Mouse (Mus musculus): ENCODE data around the gene Gm20662.
A peak's percentile ranks its signal among the peaks of the same experiment; 100 is the strongest.
"Not testable (repeated sequence)": the region's sequence is repeated elsewhere in the genome, so short reads cannot be mapped to it uniquely, and the experiment has no call there.

Gm20662 gene

DNA sequence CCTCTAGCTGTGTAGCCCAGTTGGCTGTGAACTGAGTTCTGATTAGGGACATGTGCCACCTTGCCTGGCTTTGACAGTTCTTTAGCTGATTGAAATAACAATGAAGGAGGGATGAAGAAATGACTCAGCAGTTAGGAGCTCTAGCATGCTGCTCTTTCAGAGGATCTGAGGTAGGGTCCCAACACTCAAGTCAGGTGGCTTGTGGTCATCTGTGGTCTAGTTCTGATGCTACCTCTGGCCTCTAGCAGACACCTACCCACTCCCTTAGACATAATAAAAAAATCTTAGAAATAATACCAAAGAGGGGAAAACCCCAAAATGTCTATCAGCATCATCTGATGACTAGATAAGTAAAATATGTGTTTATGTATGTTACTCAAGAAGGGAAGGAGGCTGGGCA, 14.2 kb downstream of the Gm20662 start:
- DNase-seq (ENCODE audit: low spot score in 2 of 2) = peak; percentile 24 to 49

GRCm38 (mm10) chr9:108013577-108013976, 17.4 kb downstream of the Gm20662 start:
- not testable (repeated sequence) for DNase-seq (ENCODE audit: low spot score in 2 of 2)

GRCm38 (mm10) chr9:108017127-108017526, 21.0 kb downstream of the Gm20662 start:
- DNase-seq (ENCODE audit: low spot score in 2 of 2) = no peak

DNA sequence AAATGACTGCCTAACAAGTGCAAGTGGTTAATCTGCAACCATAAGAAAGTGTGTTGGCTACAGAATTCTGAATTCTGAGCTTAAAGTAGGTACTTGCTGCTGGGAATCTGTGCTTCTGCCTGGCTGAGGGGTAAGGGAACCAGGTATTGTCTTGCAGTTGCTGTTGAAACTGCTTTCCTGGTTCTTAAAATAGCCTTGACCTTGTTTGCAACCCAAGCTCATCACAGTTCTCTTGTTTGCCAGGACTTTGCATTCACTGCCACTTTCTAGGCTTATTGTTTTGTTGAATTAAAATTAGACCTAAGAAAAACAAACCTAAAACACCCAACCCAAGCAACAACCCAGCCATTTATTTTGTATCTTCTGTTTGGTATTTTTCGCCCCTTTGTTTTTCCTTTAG, 24.6 kb downstream of the Gm20662 start:
- no peak for DNase-seq (ENCODE audit: low spot score in 2 of 2)

DNA sequence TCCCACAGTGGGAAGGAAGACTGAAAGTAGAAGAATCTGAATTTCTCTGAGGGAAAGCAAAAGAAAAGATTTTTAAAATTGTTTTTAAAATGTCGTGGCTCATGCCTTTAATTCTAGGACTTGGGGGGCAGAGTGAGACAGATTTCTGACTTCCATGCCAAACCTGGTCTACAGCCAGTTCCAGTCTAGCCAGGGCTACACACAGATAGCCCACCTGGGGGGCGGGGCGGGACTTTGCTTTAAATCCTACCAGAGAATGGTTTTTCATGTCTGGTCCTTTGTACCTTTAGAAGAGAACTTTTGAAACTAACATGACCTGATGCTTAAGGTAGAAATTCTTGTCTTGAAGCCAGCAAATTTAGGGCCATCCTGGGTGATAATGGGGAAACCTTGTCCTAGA, 27.1 kb downstream of the Gm20662 start:
- no peak for DNase-seq (ENCODE audit: low spot score in 2 of 2)

GRCm38 (mm10) chr9:108026584-108026983, 30.4 kb downstream of the Gm20662 start:
- DNase-seq (ENCODE audit: low spot score in 2 of 2) = no peak

DNA sequence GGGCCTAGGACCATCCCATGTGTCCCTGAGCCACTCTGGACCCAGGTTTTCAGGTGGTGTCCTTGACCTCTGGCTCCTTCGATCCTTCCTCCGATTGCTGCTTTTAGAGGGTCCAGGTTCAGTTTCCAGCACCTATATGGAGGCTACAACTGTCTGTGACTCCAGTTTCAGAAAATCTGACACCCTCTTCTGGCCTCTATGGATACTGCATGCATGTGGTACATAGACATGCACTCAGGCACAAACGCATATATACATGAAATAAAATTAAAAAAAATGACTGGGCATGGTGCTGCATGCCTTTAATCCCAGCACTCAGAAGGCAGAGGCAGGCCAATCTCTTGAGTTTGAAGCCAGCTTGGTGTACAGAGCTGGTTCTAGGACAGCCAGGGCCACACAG, 31.7 kb downstream of the Gm20662 start:
- DNase-seq (ENCODE audit: low spot score in 2 of 2) = no peak

- no peak for DNase-seq (ENCODE audit: low spot score in 2 of 2)
Measured at GRCm38 (mm10) chr9:108032126-108032525, 36.0 kb downstream of the Gm20662 start.

GRCm38 (mm10) chr9:108035331-108036156, 39.4 kb downstream of the Gm20662 start:
- DNase-seq (ENCODE audit: low spot score in 2 of 2) = peak; percentile 51 to 59

- no peak for DNase-seq (ENCODE audit: low spot score in 2 of 2)
Measured at GRCm38 (mm10) chr9:108044751-108045492, 48.8 kb downstream of the Gm20662 start.

DNA sequence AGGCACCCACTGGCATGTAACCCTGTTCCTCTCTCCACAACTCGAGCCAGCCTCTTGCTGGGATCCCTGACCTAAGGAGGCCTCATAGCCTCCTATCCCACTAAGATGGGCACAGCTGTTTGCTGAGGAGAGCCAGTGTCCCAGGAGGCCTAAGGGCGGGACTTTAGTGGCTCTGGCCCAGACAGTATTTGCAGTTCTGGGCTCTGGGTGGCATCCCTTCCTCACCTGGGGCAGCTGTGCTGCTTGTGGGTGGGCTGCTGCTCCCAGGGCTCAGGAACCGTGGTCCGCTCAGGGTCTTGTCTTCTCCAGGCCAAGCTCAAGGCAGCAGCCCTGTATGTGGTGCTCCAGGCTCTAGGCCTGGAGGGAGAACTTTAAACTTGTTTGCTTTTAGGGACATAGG, 50.4 kb downstream of the Gm20662 start:
- no peak for DNase-seq (ENCODE audit: low spot score in 2 of 2)

DNA sequence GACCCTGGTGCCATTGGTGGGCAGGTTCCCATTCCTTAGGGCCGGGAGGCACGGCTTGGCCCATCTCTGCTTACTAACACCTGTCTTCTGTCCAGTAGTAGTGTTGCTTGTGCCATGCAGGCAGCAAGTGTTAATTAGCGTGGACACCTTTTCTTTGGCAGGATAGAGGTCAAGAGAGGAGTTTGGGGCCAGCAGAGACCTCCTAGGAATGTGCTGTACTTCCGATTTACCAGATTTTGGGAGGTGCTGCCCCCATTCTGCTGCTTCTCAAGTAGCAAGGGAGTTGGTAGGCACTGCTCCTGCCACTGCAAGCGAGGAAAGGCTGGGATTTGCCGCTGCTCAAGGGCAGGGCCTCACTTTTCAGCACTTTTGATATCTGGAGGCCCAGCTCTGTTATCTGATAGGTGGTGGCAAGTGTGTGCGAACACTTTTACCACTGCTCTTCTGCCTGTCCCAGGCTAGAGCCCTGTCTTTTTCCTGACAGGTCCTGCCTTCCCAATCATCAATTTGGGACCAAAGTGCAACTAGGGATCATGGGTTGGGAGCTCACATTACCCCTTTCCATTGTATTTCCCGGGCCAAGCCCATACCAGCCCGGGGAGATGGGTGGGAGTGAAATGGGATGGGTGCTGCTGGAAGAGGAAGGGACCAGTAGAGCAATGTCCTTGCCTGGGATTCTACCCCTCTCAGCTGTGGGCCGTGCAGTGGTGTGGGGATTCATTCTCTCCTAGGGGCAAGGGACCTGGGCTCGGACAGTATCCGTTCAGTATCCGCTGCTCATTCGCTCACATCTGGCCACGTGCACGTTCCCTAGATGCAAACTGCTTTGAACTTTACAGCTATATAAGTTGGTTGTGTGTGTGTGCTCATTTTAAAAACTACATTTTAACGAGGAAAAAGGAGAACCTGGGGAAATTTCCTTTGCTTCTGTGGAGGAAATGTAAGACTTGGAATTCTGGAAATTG, 51.7 kb downstream of the Gm20662 start:
- DNase-seq (ENCODE audit: low spot score in 2 of 2) = no peak

GRCm38 (mm10) chr9:108048566-108048955, 52.4 kb downstream of the Gm20662 start:
- DNase-seq (ENCODE audit: low spot score in 2 of 2) = peak in 1 of 2 experiments; percentile 22

DNA sequence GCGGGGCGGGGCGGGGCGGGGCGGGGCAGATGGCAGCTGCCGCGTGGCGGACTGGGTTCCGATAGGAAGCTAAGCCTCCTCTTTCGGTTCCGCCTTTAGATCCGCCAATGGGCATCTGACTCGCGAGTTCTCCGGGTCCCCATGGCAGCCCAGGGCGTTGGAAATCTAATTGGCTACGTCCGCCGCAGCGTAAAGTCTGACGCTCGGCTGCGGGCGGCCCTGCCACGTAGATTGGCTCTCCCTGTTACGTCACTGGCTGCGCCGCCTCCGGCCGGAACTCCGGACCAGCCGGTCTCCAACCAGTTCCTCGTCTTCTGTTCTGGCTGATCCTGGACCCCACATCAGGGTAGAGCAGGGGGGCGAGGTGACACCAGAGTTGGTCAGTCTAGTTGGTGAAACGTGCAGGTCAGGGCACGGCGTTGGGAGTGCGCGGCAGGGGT, 52.9 kb downstream of the Gm20662 start, which contains the start of gene Gmppb:
Gene Gmppb (plus strand): TSS at position 227 of the 440 bp plus-strand sequence.
- peak; percentile 95 to 97 for DNase-seq (ENCODE audit: low spot score in 2 of 2)

DNA sequence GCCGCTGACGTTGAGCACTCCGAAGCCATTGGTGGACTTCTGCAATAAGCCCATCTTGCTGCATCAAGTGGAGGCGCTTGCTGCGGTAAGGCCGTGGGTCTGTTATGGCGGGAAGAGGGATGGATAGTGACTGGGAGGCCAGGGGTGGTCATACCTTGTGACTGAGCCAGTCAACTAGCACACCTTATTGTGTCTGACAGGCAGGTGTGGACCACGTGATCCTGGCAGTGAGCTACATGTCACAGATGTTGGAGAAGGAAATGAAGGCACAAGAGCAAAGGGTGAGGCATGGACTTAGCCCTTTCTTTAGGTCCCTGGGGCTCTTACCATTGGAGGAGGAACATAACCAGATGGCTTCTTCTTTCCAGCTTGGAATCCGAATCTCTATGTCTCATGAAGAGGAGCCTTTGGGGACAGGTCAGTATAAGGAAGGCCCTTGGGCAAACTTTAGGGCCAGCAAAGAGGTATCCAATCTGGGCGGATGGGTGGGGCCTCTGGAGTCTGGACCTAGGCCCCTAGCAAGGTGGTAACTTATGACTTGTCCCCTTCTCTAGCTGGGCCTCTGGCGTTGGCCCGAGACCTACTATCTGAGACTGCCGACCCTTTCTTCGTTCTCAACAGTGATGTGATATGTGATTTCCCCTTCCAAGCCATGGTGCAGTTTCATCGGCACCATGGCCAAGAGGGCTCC, 53.6 kb downstream of the Gm20662 start:
- no peak for DNase-seq (ENCODE audit: low spot score in 2 of 2)

- no peak for DNase-seq (ENCODE audit: low spot score in 2 of 2)
Measured at GRCm38 (mm10) chr9:108051184-108051930, 55.2 kb downstream of the Gm20662 start.

- DNase-seq (ENCODE audit: low spot score in 2 of 2) = no peak
Measured at GRCm38 (mm10) chr9:108051931-108052220, 55.7 kb downstream of the Gm20662 start.

DNA sequence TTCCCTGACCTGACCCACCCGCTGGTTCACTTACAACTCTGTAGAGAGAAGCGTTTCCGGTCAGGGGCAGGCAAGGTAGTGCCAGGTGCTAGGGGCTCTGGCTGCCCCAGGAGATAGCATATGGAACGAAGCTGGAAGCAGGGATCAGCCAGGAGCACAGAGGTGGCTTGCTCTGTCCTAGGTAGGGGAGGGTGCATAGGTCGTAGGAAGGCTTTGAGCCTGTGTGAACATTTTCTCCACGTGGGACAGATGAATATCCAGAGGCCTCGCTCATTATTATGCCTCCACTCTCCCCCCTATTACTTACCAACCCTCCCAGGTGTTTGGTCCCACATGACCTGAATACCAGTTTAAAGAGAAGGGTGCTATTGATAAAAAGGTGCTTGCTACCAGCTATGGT, 56.3 kb downstream of the Gm20662 start:
- DNase-seq (ENCODE audit: low spot score in 2 of 2) = no peak

DNA sequence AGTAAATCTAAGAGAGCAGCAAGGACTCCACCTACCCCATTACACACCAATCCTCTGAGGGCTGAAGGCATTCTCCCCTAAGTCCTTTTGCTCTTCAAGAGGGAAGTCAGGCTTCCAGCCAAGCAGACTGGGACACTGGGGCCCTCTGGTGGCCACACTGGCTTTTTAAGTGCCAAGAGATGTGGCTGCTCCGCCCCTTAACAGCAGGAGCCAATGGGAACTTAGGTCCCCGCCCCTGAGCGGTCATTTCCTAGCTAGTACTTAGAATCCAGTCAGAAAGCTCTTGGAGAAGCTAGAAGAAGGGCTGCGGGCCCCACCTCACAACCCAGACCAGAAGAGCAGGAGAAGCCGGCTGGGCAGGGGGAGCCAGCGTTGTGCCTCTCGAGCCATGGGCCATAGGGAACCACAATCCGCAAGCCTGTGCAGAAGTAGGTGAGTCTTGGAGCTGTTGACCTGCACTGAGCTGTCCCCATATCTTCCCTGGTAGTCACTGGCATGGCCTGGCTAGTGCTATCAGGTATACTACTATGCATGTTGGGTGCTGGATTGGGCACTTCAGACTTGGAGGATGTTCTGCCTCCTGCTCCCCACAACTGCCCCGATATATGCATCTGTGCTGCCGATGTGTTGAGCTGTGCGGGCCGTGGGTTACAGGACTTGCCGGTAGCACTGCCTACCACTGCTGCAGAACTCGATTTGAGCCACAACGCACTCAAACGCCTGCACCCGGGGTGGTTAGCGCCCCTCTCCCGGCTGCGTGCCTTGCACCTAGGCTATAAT, 56.9 kb downstream of the Gm20662 start, which contains the start of gene Amigo3:
Gene Amigo3 (plus strand): TSS at position 275 of the 780 bp plus-strand sequence.
- DNase-seq (ENCODE audit: low spot score in 2 of 2) = peak; percentile 92 to 97

All from natural killer cell, adult 2 months (primary cell).